Mouse (Mus musculus) ES-Bruce4 (cell line): Measurements from ENCODE around the gene Tnnt2. TPM values are rescaled to one million over a fixed set of nuclear protein-coding genes. Genes with fewer than 3 reads are reported as not detected.

Source experiments
- H3K27ac ChIP-seq: 2 replicates; pipeline ENCODE4 v1.5.1; 2012; ENCODE audit warnings: low read length, inconsistent platforms; ENCODE audit not compliant: insufficient read depth
- H3K27me3 ChIP-seq: 2 replicates; pipeline ENCODE4 v1.6.1; 2012; ENCODE audit warnings: mild to moderate bottlenecking, low read length, inconsistent platforms; ENCODE audit not compliant: control insufficient read depth, poor library complexity, insufficient read depth, severe bottlenecking
- H3K36me3 ChIP-seq: 2 replicates; pipeline ENCODE4 v1.6.1; 2012; ENCODE audit warnings: inconsistent platforms, mild to moderate bottlenecking, low read length, moderate library complexity; ENCODE audit not compliant: control insufficient read depth, poor library complexity, insufficient read depth, severe bottlenecking
- H3K4me1 ChIP-seq: one replicate; pipeline ENCODE4 v1.8.1; 2011; ENCODE audit warnings: low read length; ENCODE audit not compliant: control insufficient read depth, insufficient read depth
- H3K4me3 ChIP-seq: 2 replicates; pipeline ENCODE4 v1.5.1; 2011; ENCODE audit warnings: low read depth, mild to moderate bottlenecking, low read length
- H3K9ac ChIP-seq: 2 replicates; pipeline ENCODE4 v1.6.1; 2012; ENCODE audit warnings: low read depth, mild to moderate bottlenecking, inconsistent platforms; ENCODE audit not compliant: poor library complexity, severe bottlenecking
- H3K9me3 ChIP-seq: replicated peaks from 2 replicates; pipeline ENCODE4 v1.6.1; 2012; ENCODE audit warnings: mild to moderate bottlenecking, low read length, inconsistent platforms; ENCODE audit not compliant: control insufficient read depth, poor library complexity, insufficient read depth, severe bottlenecking
- CTCF ChIP-seq: IDR thresholded peaks from one replicate; pipeline ENCODE4 v1.8.1; 2011; ENCODE audit warnings: low read depth, low read length
- EP300 ChIP-seq: IDR thresholded peaks from 2 replicates; pipeline ENCODE4 v1.6.1; 2011; ENCODE audit warnings: low read depth, low read length; ENCODE audit not compliant: insufficient read depth
- POLR2A ChIP-seq: IDR thresholded peaks from one replicate; pipeline ENCODE4 v1.8.1; 2011; ENCODE audit warnings: low read length; ENCODE audit not compliant: insufficient read depth
- polyA plus RNA-seq: library from polyadenylated mRNA; stranded (reverse); fragments of >200 nt; gene quantifications from 2 replicates; pipeline ENCODE4 v1.2.4, GENCODE M21; 2011; ENCODE audit warnings: low read depth; ENCODE audit not compliant: missing spikeins, insufficient read depth, insufficient read length

Gene Tnnt2
- polyA plus RNA-seq, 1 experiment = 1.6 TPM

- H3K9ac ChIP-seq = no peak overlapping the region
- H3K27ac ChIP-seq = no peak overlapping the region
- H3K4me1 ChIP-seq = no peaks in the 10 kb centered on the region
- no peaks in the 10 kb centered on the region for H3K9me3 ChIP-seq
- H3K27me3 ChIP-seq = no peaks in the 10 kb centered on the region
- H3K36me3 ChIP-seq = no peaks in the 10 kb centered on the region
- no peak for TF ChIP-seq POLR2A
- TF ChIP-seq EP300 = no peak
- TF ChIP-seq CTCF = peak; percentile 90
- no peak overlapping the region for H3K4me3 ChIP-seq
These were observed 46.4 kb downstream of the Tnnt2 start for GRCm38 (mm10) chr1:135882385-135883109.

- Histone ChIP-seq H3K4me3 (no peak overlapping the region), H3K36me3 (no peaks in the 10 kb centered on the region), H3K27me3 (no peaks in the 10 kb centered on the region), H3K9ac (no peak overlapping the region), H3K9me3 (no peaks in the 10 kb centered on the region), H3K27ac (no peak overlapping the region), H3K4me1 (no peaks in the 10 kb centered on the region)
- TF ChIP-seq POLR2A (no peak), CTCF (no peak), EP300 (no peak)
These were observed 53.5 kb downstream of the Tnnt2 start for GRCm38 (mm10) chr1:135889461-135890185.

GRCm38 (mm10) chr1:135891424-135892216 lies 55.5 kb downstream of the Tnnt2 start:
- Histone ChIP-seq H3K27ac (no peak overlapping the region), H3K4me3 (no peak overlapping the region), H3K9me3 (no peaks in the 10 kb centered on the region), H3K9ac (no peak overlapping the region), H3K4me1 (no peaks in the 10 kb centered on the region), H3K36me3 (no peaks in the 10 kb centered on the region), H3K27me3 (no peaks in the 10 kb centered on the region)
- TF ChIP-seq EP300 (no peak), CTCF (no peak), POLR2A (no peak)

- no peak overlapping the region for H3K4me3 ChIP-seq
- TF ChIP-seq CTCF (no peak), POLR2A (no peak), EP300 (no peak)
- no peak overlapping the region for H3K27ac ChIP-seq
- H3K9me3 ChIP-seq = no peaks in the 10 kb centered on the region
- H3K9ac ChIP-seq = no peak overlapping the region
- no peaks in the 10 kb centered on the region for H3K4me1 ChIP-seq
- H3K36me3 ChIP-seq = no peaks in the 10 kb centered on the region
- H3K27me3 ChIP-seq = no peaks in the 10 kb centered on the region
These were observed 56.1 kb downstream of the Tnnt2 start for GRCm38 (mm10) chr1:135892233-135892632.

GRCm38 (mm10) chr1:135892764-135893163 lies 56.6 kb downstream of the Tnnt2 start:
- H3K27me3 ChIP-seq = no peaks in the 10 kb centered on the region
- H3K27ac ChIP-seq = no peak overlapping the region
- no peak overlapping the region for H3K4me3 ChIP-seq
- H3K9ac ChIP-seq = no peak overlapping the region
- H3K9me3 ChIP-seq = no peaks in the 10 kb centered on the region
- TF ChIP-seq POLR2A = no peak
- TF ChIP-seq EP300 = no peak
- no peak for TF ChIP-seq CTCF
- H3K4me1 ChIP-seq = no peaks in the 10 kb centered on the region
- H3K36me3 ChIP-seq = no peaks in the 10 kb centered on the region
